Mouse (Mus musculus): Measurements from ENCODE around the gene Rps15a.

The Rps15a gene

GRCm38 (mm10) chr7:118115877-118116568 is at the start of gene Rps15a:
Gene Rps15a (minus strand): TSS chr7:118116188.
- DNase-seq = peak; percentile 98

GRCm38 (mm10) chr7:118163006-118163405 is 47.0 kb upstream of the Rps15a start:
- no peak for DNase-seq

GRCm38 (mm10) chr7:118160121-118160520 is 44.1 kb upstream of the Rps15a start:
- DNase-seq = no peak

GRCm38 (mm10) chr7:118156461-118156860 is 40.5 kb upstream of the Rps15a start:
- DNase-seq = no peak

- no peak for DNase-seq
These were observed 38.2 kb upstream of the Rps15a start for GRCm38 (mm10) chr7:118154150-118154549.

GRCm38 (mm10) chr7:118143602-118144001 is 27.6 kb upstream of the Rps15a start:
- no peak for DNase-seq

GRCm38 (mm10) chr7:118143123-118143522 is 27.1 kb upstream of the Rps15a start:
- DNase-seq = no peak

GRCm38 (mm10) chr7:118141271-118141670 is 25.3 kb upstream of the Rps15a start:
- DNase-seq = no peak

- DNase-seq = no peak
These were observed 19.1 kb upstream of the Rps15a start for GRCm38 (mm10) chr7:118135128-118135527.

- DNase-seq = peak; percentile 99
These were observed 13.5 kb upstream of the Rps15a start, which contains the start of gene Arl6ip1 for GRCm38 (mm10) chr7:118129430-118130041. Gene Arl6ip1 (minus strand): TSS chr7:118129662.

- DNase-seq = peak; percentile 37
These were observed 13.0 kb upstream of the Rps15a start for GRCm38 (mm10) chr7:118128925-118129429.

- DNase-seq = no peak
These were observed 10.4 kb upstream of the Rps15a start for GRCm38 (mm10) chr7:118126219-118126875.

GRCm38 (mm10) chr7:118125736-118126135 is 9.7 kb upstream of the Rps15a start:
- no peak for DNase-seq

- no peak for DNase-seq
These were observed 7.8 kb upstream of the Rps15a start for GRCm38 (mm10) chr7:118123512-118124411.

- DNase-seq = no peak
These were observed 6.2 kb upstream of the Rps15a start for GRCm38 (mm10) chr7:118122235-118122634.

- DNase-seq = no peak
These were observed 4.7 kb upstream of the Rps15a start for GRCm38 (mm10) chr7:118120654-118121053.

GRCm38 (mm10) chr7:118119946-118120345 is 4.0 kb upstream of the Rps15a start:
- DNase-seq = peak; percentile 28

GRCm38 (mm10) chr7:118119142-118119541 is 3.2 kb upstream of the Rps15a start:
- DNase-seq = peak; percentile 72

- DNase-seq = no peak
These were observed 2.4 kb upstream of the Rps15a start for GRCm38 (mm10) chr7:118118426-118118825.

- DNase-seq = no peak
These were observed 1.7 kb upstream of the Rps15a start for GRCm38 (mm10) chr7:118117539-118118210.

- no peak for DNase-seq
These were observed 975 bp upstream of the Rps15a start for GRCm38 (mm10) chr7:118116787-118117538.
